Mouse (Mus musculus): Measurements from ENCODE around the gene Oxa1l. TPM values are rescaled to one million over a fixed set of nuclear protein-coding genes. Genes with fewer than 3 reads are reported as not detected.

Oxa1l gene
- polyA plus RNA-seq, 1 experiment, result 68.6 TPM

DNA sequence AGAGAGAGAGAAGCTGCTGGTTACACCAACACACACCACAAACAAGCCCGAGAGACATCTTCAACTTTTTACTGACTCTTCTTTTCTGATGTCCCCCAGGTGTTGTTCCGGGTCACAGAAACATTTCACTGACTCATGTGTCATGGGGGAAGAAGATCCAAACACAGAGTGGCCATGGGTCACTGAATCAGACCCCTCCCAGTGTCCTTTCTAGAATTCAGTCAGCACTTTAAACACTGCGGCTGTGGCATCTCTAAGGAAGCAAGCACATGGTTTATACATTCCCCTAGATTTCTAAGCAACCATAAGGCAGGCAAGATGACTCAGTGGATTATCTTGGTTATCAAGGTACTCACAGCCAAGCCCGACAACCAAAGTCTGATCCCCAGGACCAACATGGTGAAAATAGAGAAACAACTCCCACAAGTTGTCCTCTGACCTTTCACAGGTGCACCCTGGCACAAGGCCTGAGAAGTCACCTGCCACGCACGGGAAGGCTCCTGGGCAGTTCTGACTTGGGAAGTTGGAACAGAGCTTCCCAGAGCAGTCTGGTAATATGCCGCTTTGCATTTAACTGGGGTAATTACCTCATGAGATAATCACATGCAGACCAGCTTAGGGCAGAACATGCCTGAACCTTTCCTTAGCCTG is 25.5 kb downstream of the Oxa1l start:
- H3K27me3 ChIP-seq (ENCODE audit: control insufficient read depth, insufficient read depth, insufficient read length), result no peaks in the 10 kb centered on the region
- no peaks in the 10 kb centered on the region for H3K79me2 ChIP-seq (ENCODE audit: control insufficient read depth, insufficient read depth)
- H3K36me3 ChIP-seq (ENCODE audit: control insufficient read depth, insufficient read depth), result no peaks in the 10 kb centered on the region
- H3K4me3 ChIP-seq, result no peak overlapping the region
- H3ac ChIP-seq (ENCODE audit: control insufficient read depth, insufficient read length), result no peak overlapping the region
- TF ChIP-seq MYOG (IDR thresholded peaks at IDR 0.05; ENCODE audit: control insufficient read depth in 1 of 3, insufficient read depth in 1 of 3, insufficient read length in 2 of 3, low read depth in 2 of 3) (no peak), SRF (IDR thresholded peaks at IDR 0.05; ENCODE audit: control insufficient read depth, insufficient read length, low read depth) (no peak), MAX (IDR thresholded peaks at IDR 0.05; ENCODE audit: low read depth) (no peak), E2F4 (IDR thresholded peaks at IDR 0.05; ENCODE audit: insufficient read depth) (no peak), POLR2AphosphoS2 (IDR thresholded peaks at IDR 0.05; ENCODE audit: insufficient read length, low read depth) (no peak), CEBPB (IDR thresholded peaks at IDR 0.05; ENCODE audit: insufficient read depth, poor library complexity, severe bottlenecking) (no peak), TCF12 (IDR thresholded peaks at IDR 0.05; ENCODE audit: insufficient read depth, poor library complexity, severe bottlenecking) (no peak), REST (IDR thresholded peaks at IDR 0.05; ENCODE audit: insufficient read depth, insufficient read length) (no peak), MYOD1 (IDR thresholded peaks at IDR 0.05; ENCODE audit: control insufficient read depth in 1 of 3, insufficient read length in 2 of 3, low read depth in 2 of 3) (no peak), USF1 (IDR thresholded peaks at IDR 0.05; ENCODE audit: low read depth) (no peak), TCF3 (IDR thresholded peaks at IDR 0.05; ENCODE audit: insufficient read length, low read depth) (no peak), POLR2A (IDR thresholded peaks at IDR 0.05; ENCODE audit: insufficient read length, low read depth) (no peak)
- H3K4me2 ChIP-seq (ENCODE audit: low read depth), result no peak overlapping the region

DNA sequence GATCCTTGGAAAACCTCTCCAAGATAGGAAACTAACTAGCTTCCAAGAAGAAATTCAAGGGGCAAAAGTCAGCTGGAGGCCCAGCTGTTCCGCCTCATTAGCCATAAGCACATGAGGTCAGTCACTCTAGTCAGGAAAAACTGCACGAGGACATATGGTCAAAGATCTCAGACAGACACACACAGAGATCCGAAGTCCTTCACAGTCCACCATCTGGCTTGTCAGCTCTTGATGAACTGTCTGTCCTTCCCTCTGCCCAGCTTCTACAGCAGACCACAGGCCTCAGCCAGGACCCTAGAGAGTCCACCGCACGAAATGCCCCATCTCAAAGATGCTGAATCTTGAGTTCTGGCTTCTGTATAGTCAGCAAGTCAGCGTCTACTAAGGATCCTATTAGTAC is 26.9 kb downstream of the Oxa1l start:
- Histone ChIP-seq H3K4me2 (ENCODE audit: low read depth) (no peak overlapping the region), H3K27me3 (ENCODE audit: control insufficient read depth, insufficient read depth, insufficient read length) (no peaks in the 10 kb centered on the region), H3ac (ENCODE audit: control insufficient read depth, insufficient read length) (no peak overlapping the region), H3K79me2 (ENCODE audit: control insufficient read depth, insufficient read depth) (no peaks in the 10 kb centered on the region), H3K36me3 (ENCODE audit: control insufficient read depth, insufficient read depth) (no peaks in the 10 kb centered on the region), H3K4me3 (no peak overlapping the region)
- TF ChIP-seq REST (IDR thresholded peaks at IDR 0.05; ENCODE audit: insufficient read depth, insufficient read length), result no peak
- TF ChIP-seq SRF (IDR thresholded peaks at IDR 0.05; ENCODE audit: control insufficient read depth, insufficient read length, low read depth), result no peak
- peak in 2 of 3 experiments; percentile 27 to 45 for TF ChIP-seq MYOD1 (IDR thresholded peaks at IDR 0.05; ENCODE audit: control insufficient read depth in 1 of 3, insufficient read length in 2 of 3, low read depth in 2 of 3)
- no peak for TF ChIP-seq CEBPB (IDR thresholded peaks at IDR 0.05; ENCODE audit: insufficient read depth, poor library complexity, severe bottlenecking)

DNA sequence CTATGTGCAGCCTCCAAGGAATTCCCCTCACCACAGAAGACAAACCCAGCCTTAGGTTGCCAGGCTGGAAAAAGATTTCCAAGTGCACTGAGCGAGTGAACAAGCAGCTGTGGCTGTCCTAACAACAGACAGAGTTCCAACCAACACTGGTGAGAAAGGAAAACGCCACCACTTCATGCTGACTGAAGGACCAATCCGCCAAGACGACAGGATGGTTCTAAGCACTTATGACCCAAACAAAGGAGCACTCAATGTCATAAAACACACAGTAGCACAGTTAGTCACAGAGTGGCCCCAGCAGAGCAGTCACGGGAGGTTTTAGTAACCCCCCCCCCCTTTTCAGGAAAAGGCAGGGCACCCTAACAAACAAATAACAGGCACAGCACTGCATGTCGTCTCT is 30.2 kb downstream of the Oxa1l start:
- no peaks in the 10 kb centered on the region for H3K36me3 ChIP-seq (ENCODE audit: control insufficient read depth, insufficient read depth)
- H3K27me3 ChIP-seq (ENCODE audit: control insufficient read depth, insufficient read depth, insufficient read length), result no peaks in the 10 kb centered on the region
- H3K4me3 ChIP-seq, result no peak overlapping the region
- no peak overlapping the region for H3K4me2 ChIP-seq (ENCODE audit: low read depth)
- no peak overlapping the region for H3ac ChIP-seq (ENCODE audit: control insufficient read depth, insufficient read length)
- TF ChIP-seq SRF (IDR thresholded peaks at IDR 0.05; ENCODE audit: control insufficient read depth, insufficient read length, low read depth), result no peak
- TF ChIP-seq E2F4 (IDR thresholded peaks at IDR 0.05; ENCODE audit: insufficient read depth), result no peak
- TF ChIP-seq TCF3 (IDR thresholded peaks at IDR 0.05; ENCODE audit: insufficient read length, low read depth), result no peak
- no peak for TF ChIP-seq MYOG (IDR thresholded peaks at IDR 0.05; ENCODE audit: control insufficient read depth in 1 of 3, insufficient read depth in 1 of 3, insufficient read length in 2 of 3, low read depth in 2 of 3)
- no peak for TF ChIP-seq POLR2AphosphoS2 (IDR thresholded peaks at IDR 0.05; ENCODE audit: insufficient read length, low read depth)
- no peak for TF ChIP-seq TCF12 (IDR thresholded peaks at IDR 0.05; ENCODE audit: insufficient read depth, poor library complexity, severe bottlenecking)
- TF ChIP-seq REST (IDR thresholded peaks at IDR 0.05; ENCODE audit: insufficient read depth, insufficient read length), result no peak
- TF ChIP-seq POLR2A (IDR thresholded peaks at IDR 0.05; ENCODE audit: insufficient read length, low read depth), result no peak
- no peak for TF ChIP-seq USF1 (IDR thresholded peaks at IDR 0.05; ENCODE audit: low read depth)
- no peak for TF ChIP-seq MYOD1 (IDR thresholded peaks at IDR 0.05; ENCODE audit: control insufficient read depth in 1 of 3, insufficient read length in 2 of 3, low read depth in 2 of 3)
- TF ChIP-seq MAX (IDR thresholded peaks at IDR 0.05; ENCODE audit: low read depth), result no peak
- TF ChIP-seq CEBPB (IDR thresholded peaks at IDR 0.05; ENCODE audit: insufficient read depth, poor library complexity, severe bottlenecking), result no peak
- H3K79me2 ChIP-seq (ENCODE audit: control insufficient read depth, insufficient read depth), result no peaks in the 10 kb centered on the region

DNA sequence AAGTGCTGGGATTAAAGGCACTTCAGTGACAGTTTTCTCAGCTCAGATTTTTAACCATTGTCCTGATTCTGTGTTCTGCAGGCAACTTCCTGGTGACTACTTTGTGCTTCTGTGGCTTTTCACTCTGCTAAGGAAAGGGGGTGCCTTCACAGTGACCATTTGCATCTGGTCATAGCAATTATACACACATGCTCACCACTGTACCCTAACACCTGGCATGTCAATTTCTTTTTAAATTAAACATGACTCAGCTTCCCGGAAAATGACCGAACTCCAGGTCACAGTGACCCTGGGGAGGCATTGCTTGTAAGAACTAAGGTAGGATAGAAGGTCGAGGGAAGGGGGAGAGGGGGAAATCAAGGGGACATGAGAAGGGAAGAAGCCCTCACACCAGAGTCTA is 33.2 kb downstream of the Oxa1l start:
- Histone ChIP-seq H3K27me3 (ENCODE audit: control insufficient read depth, insufficient read depth, insufficient read length) (no peaks in the 10 kb centered on the region), H3K79me2 (ENCODE audit: control insufficient read depth, insufficient read depth) (no peaks in the 10 kb centered on the region), H3K36me3 (ENCODE audit: control insufficient read depth, insufficient read depth) (no peaks in the 10 kb centered on the region), H3ac (ENCODE audit: control insufficient read depth, insufficient read length) (no peak overlapping the region), H3K4me3 (no peak overlapping the region), H3K4me2 (ENCODE audit: low read depth) (peak overlapping the region; percentile 13)
- TF ChIP-seq MYOD1 (IDR thresholded peaks at IDR 0.05; ENCODE audit: control insufficient read depth in 1 of 3, insufficient read length in 2 of 3, low read depth in 2 of 3) (peak; percentile 39 to 55 (median 46)), CEBPB (IDR thresholded peaks at IDR 0.05; ENCODE audit: insufficient read depth, poor library complexity, severe bottlenecking) (no peak)

DNA sequence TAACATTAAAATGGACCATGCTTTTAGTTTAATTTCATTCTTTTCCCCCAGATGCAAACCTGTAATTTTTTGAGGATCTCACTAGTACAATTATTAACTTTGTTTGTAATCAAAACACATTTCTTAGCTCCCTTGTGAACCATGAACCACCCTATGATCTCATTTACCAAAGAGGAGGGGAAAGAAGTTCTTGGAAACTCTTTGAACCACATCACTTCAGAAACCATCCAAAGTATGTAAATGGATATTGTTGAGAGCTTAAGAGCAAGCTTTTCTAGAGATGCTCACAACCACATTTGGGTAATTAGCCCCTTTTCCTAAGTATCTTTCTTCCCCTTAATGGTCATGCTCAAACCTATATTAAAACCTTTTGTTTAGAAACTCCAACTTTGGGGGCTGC is 33.7 kb downstream of the Oxa1l start:
- TF ChIP-seq TCF3 (IDR thresholded peaks at IDR 0.05; ENCODE audit: insufficient read length, low read depth) (no peak), POLR2AphosphoS2 (IDR thresholded peaks at IDR 0.05; ENCODE audit: insufficient read length, low read depth) (no peak), MYOD1 (IDR thresholded peaks at IDR 0.05; ENCODE audit: control insufficient read depth in 1 of 3, insufficient read length in 2 of 3, low read depth in 2 of 3) (no peak), SRF (IDR thresholded peaks at IDR 0.05; ENCODE audit: control insufficient read depth, insufficient read length, low read depth) (no peak), MYOG (IDR thresholded peaks at IDR 0.05; ENCODE audit: control insufficient read depth in 1 of 3, insufficient read depth in 1 of 3, insufficient read length in 2 of 3, low read depth in 2 of 3) (no peak), MAX (IDR thresholded peaks at IDR 0.05; ENCODE audit: low read depth) (no peak), REST (IDR thresholded peaks at IDR 0.05; ENCODE audit: insufficient read depth, insufficient read length) (no peak), TCF12 (IDR thresholded peaks at IDR 0.05; ENCODE audit: insufficient read depth, poor library complexity, severe bottlenecking) (no peak), E2F4 (IDR thresholded peaks at IDR 0.05; ENCODE audit: insufficient read depth) (no peak), USF1 (IDR thresholded peaks at IDR 0.05; ENCODE audit: low read depth) (no peak), POLR2A (IDR thresholded peaks at IDR 0.05; ENCODE audit: insufficient read length, low read depth) (no peak), CEBPB (IDR thresholded peaks at IDR 0.05; ENCODE audit: insufficient read depth, poor library complexity, severe bottlenecking) (no peak)
- H3K79me2 ChIP-seq (ENCODE audit: control insufficient read depth, insufficient read depth), result no peaks in the 10 kb centered on the region
- no peak overlapping the region for H3ac ChIP-seq (ENCODE audit: control insufficient read depth, insufficient read length)
- no peak overlapping the region for H3K4me2 ChIP-seq (ENCODE audit: low read depth)
- H3K27me3 ChIP-seq (ENCODE audit: control insufficient read depth, insufficient read depth, insufficient read length), result no peaks in the 10 kb centered on the region
- H3K4me3 ChIP-seq, result no peak overlapping the region
- H3K36me3 ChIP-seq (ENCODE audit: control insufficient read depth, insufficient read depth), result no peaks in the 10 kb centered on the region
